Mouse (Mus musculus): ENCODE measurements around the gene Tgfb1. TPM values are rescaled to one million over a fixed set of nuclear protein-coding genes. Genes with fewer than 3 reads are reported as not detected.

Gene Tgfb1
- polyA plus RNA-seq, 1 experiment = 48.0 TPM

GRCm38 (mm10) chr7:25703793-25704494 is 17.1 kb downstream of the Tgfb1 start:
- Histone ChIP-seq H3K27ac (ENCODE audit: insufficient read depth, low read length) (no peak overlapping the region), H3K4me3 (ENCODE audit: insufficient read depth, low read length) (no peak overlapping the region), H3K4me1 (ENCODE audit: control insufficient read depth, insufficient read depth, low read length) (peaks cover 11% of the 10 kb centered on the region; the same call in 1 of the 2 replicates)
- TF ChIP-seq POLR2A (IDR thresholded peaks at IDR 0.05; ENCODE audit: low read depth, low read length) = no peak
- TF ChIP-seq CTCF (IDR thresholded peaks at IDR 0.05; ENCODE audit: borderline replicate concordance, insufficient read depth, low read length) = no peak

DNA sequence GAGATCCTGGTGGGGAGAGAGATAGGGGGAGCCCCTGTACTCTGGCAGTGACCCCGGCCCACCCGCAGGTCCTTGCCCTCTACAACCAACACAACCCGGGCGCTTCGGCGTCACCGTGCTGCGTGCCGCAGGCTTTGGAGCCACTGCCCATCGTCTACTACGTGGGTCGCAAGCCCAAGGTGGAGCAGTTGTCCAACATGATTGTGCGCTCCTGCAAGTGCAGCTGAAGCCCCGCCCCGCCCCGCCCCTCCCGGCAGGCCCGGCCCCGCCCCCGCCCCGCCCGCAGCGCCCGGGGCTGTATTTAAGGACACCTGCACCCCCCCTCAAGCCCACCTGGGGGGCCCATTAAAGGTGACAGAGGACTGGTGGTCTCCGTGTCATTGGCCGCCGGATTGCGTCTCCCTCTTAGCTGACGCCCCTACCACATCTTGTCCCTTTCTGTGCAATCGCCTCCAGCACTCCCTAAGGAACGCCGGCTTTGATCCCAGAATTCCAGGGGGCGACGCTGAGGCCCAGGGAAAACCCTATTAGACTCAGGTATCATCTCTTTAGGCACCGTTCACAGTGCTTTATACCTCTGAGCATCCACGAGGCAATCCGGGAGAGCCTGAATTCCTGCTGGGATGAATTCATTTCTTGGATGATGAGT is 18.0 kb downstream of the Tgfb1 start:
- Histone ChIP-seq H3K4me1 (ENCODE audit: control insufficient read depth, insufficient read depth, low read length) (peaks cover 11% of the 10 kb centered on the region; the same call in 1 of the 2 replicates), H3K4me3 (ENCODE audit: insufficient read depth, low read length) (no peak overlapping the region), H3K27ac (ENCODE audit: insufficient read depth, low read length) (no peak overlapping the region)
- TF ChIP-seq POLR2A (IDR thresholded peaks at IDR 0.05; ENCODE audit: low read depth, low read length) = no peak
- no peak for TF ChIP-seq CTCF (IDR thresholded peaks at IDR 0.05; ENCODE audit: borderline replicate concordance, insufficient read depth, low read length)

GRCm38 (mm10) chr7:25705801-25706251 is 19.0 kb downstream of the Tgfb1 start:
- peaks cover 15% of the 10 kb centered on the region; the same call in 1 of the 2 replicates for H3K4me1 ChIP-seq (ENCODE audit: control insufficient read depth, insufficient read depth, low read length)
- no peak overlapping the region for H3K4me3 ChIP-seq (ENCODE audit: insufficient read depth, low read length)
- H3K27ac ChIP-seq (ENCODE audit: insufficient read depth, low read length) = no peak overlapping the region
- TF ChIP-seq POLR2A (IDR thresholded peaks at IDR 0.05; ENCODE audit: low read depth, low read length) = no peak
- no peak for TF ChIP-seq CTCF (IDR thresholded peaks at IDR 0.05; ENCODE audit: borderline replicate concordance, insufficient read depth, low read length)

DNA sequence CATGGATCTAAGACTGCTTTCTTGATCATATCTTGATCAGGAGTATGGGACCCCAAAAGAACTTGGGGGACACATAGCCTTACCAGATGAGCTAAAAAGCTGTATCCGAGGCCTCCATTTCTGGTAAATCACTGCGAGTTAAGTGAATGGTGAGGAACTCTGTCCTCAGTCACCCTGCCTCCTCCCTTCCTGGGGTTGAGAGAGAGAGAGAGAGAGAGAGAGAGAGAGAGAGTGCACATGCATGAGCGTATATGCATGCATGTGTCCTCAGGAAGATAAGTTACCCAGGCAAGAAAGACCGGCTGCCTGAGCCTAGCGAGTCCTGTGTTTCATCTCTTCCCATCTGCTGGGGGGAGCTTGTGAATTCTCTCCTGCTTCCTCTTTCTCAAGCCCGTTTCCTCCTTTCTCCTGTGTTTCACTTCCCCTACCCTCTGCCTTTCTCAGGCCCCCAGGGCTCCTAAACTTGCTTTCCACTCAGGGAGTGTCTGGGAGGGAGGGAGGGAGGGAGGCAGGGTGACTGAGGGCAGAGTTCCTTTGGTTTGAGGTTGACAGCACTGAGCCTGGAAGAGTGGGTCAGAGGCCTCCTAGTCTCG is 19.9 kb downstream of the Tgfb1 start:
- Histone ChIP-seq H3K4me3 (ENCODE audit: insufficient read depth, low read length) (no peak overlapping the region), H3K4me1 (ENCODE audit: control insufficient read depth, insufficient read depth, low read length) (peaks cover 22% of the 10 kb centered on the region), H3K27ac (ENCODE audit: insufficient read depth, low read length) (no peak overlapping the region)
- TF ChIP-seq CTCF (IDR thresholded peaks at IDR 0.05; ENCODE audit: borderline replicate concordance, insufficient read depth, low read length) (no peak), POLR2A (IDR thresholded peaks at IDR 0.05; ENCODE audit: low read depth, low read length) (no peak)

DNA sequence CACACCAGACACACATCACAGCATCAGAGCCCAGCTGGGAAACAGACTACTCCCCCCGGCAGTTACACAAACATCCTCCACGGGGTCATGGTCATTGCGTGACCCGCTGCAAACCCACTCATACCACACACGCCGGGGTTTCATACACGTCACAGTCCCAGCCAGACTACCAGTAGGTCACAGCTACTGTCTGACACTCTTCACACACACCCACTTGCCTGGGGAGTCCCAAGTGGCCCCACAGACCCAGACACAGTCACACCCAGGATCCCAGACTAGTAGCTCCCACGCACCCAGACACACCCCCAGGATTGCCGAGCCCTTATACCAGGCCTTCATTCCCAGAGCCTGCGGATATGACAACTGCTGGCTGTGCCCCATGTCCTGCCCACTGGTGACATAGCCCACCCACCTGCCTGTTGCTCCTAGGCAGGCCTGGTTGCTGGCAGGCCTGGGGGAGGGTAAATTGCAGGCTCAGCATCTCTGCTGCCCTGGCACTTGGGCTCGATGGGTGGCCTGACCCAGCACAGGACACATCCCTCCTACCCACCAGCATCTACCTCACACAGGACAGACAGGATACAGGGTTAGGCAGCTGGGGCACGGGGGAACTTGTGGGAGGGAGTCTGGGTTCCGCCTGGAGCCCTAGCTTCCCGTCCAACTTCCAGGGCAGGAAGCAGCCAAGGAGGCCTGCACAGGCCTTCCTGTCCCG is 20.9 kb downstream of the Tgfb1 start:
- TF ChIP-seq POLR2A (IDR thresholded peaks at IDR 0.05; ENCODE audit: low read depth, low read length) (no peak), CTCF (IDR thresholded peaks at IDR 0.05; ENCODE audit: borderline replicate concordance, insufficient read depth, low read length) (no peak)
- Histone ChIP-seq H3K4me3 (ENCODE audit: insufficient read depth, low read length) (no peak overlapping the region), H3K27ac (ENCODE audit: insufficient read depth, low read length) (no peak overlapping the region), H3K4me1 (ENCODE audit: control insufficient read depth, insufficient read depth, low read length) (peaks cover 22% of the 10 kb centered on the region)

GRCm38 (mm10) chr7:25709961-25710360 is 23.2 kb downstream of the Tgfb1 start:
- no peak overlapping the region for H3K27ac ChIP-seq (ENCODE audit: insufficient read depth, low read length)

DNA sequence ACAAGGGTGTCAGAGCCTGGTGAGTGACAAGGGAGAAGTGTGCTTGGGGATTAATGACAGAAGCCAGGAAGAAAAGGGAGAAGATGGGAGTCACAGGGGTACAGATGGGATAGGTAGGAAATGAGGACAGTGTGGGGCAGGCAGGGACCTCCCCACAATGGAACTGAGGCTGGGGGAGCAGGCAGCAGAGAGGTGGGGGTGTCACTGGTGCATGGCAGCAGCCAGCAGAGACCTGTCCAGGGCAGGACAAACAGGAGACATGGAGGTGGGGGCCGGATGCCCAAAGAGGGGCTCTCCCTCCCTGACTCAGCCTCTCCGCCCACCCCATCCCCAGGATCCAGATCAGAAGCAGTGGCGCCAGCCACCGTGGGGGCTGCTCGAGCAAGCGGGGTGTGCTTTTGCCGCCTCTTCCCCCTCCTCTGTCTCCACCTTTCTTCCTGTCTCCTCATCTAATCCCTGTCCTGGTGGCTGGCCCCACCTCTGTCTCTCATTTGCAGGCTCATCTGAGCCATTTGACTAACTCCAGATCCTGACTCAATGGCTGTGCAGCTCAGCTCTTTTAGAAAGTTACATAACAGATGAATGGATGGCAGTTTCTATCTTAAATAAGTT is 23.8 kb downstream of the Tgfb1 start:
- TF ChIP-seq CTCF (IDR thresholded peaks at IDR 0.05; ENCODE audit: borderline replicate concordance, insufficient read depth, low read length) (no peak), POLR2A (IDR thresholded peaks at IDR 0.05; ENCODE audit: low read depth, low read length) (no peak; the same call in 1 of the 2 replicates)
- H3K4me3 ChIP-seq (ENCODE audit: insufficient read depth, low read length) = no peak overlapping the region
- peaks cover 17% of the 10 kb centered on the region for H3K4me1 ChIP-seq (ENCODE audit: control insufficient read depth, insufficient read depth, low read length)

More at GRCm38 (mm10) chr7:25709961-25710360, 23.2 kb downstream of the Tgfb1 start:
- Histone ChIP-seq H3K4me1 (ENCODE audit: control insufficient read depth, insufficient read depth, low read length) (peaks cover 22% of the 10 kb centered on the region), H3K4me3 (ENCODE audit: insufficient read depth, low read length) (no peak overlapping the region)
- no peak for TF ChIP-seq POLR2A (IDR thresholded peaks at IDR 0.05; ENCODE audit: low read depth, low read length)
- no peak for TF ChIP-seq CTCF (IDR thresholded peaks at IDR 0.05; ENCODE audit: borderline replicate concordance, insufficient read depth, low read length)

DNA sequence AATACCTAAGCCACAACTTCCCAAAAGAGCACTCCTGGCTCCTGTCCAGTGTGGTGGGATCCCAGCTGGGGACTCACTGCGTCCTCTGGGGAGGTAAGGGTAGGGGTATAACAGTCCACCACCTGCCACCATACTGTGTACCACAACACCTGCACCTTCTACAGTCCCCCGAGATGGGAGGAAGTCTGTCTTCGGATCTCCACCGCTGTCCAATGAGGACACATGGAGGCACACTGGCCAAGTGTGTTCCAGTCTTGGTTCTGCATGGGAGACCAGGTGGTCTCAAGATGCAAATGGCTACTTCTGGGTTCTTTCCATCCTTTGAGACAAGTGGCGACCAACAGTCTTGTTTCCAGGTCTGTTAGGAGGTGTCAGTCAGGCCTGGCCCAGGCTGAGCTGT is 24.4 kb downstream of the Tgfb1 start:
- TF ChIP-seq POLR2A (IDR thresholded peaks at IDR 0.05; ENCODE audit: low read depth, low read length) = 0 out of 2 replicates have a peak, but pooled peaks have one; percentile 25
- no peak for TF ChIP-seq CTCF (IDR thresholded peaks at IDR 0.05; ENCODE audit: borderline replicate concordance, insufficient read depth, low read length)

More for the DNA sequence above, 23.8 kb downstream of the Tgfb1 start:
- peak overlapping the region; percentile 48 for H3K27ac ChIP-seq (ENCODE audit: insufficient read depth, low read length)

GRCm38 (mm10) chr7:25711731-25712197 is 25.0 kb downstream of the Tgfb1 start:
- Histone ChIP-seq H3K27ac (ENCODE audit: insufficient read depth, low read length) (peak overlapping the region; percentile 48), H3K4me3 (ENCODE audit: insufficient read depth, low read length) (no peak overlapping the region), H3K4me1 (ENCODE audit: control insufficient read depth, insufficient read depth, low read length) (peaks cover 17% of the 10 kb centered on the region)
- no peak for TF ChIP-seq POLR2A (IDR thresholded peaks at IDR 0.05; ENCODE audit: low read depth, low read length)
- TF ChIP-seq CTCF (IDR thresholded peaks at IDR 0.05; ENCODE audit: borderline replicate concordance, insufficient read depth, low read length) = no peak

More for the DNA sequence above, 24.4 kb downstream of the Tgfb1 start:
- H3K27ac ChIP-seq (ENCODE audit: insufficient read depth, low read length) = peak overlapping the region; percentile 48
- H3K4me1 ChIP-seq (ENCODE audit: control insufficient read depth, insufficient read depth, low read length) = peaks cover 17% of the 10 kb centered on the region
- no peak overlapping the region for H3K4me3 ChIP-seq (ENCODE audit: insufficient read depth, low read length)
